Mouse (Mus musculus): ENCODE data around the gene Uts2. TPM values are rescaled to one million over a fixed set of nuclear protein-coding genes. Genes with fewer than 3 reads are reported as not detected.

The Uts2 gene
- total RNA-seq (2021), result not detected
- long read RNA-seq, experiment 1, partial matches to known transcripts, result 0 of 1 reads
- long read RNA-seq, experiment 1, other reads (novel, unspliced or antisense), result 0 of 1 reads
- long read RNA-seq, experiment 2, result 0 reads

- no peak for DNase-seq
Observed at GRCm38 (mm10) chr4:150996797-150997196, at the start of gene Uts2. TSS of gene Uts2 (plus strand) at chr4:150997097.

DNA sequence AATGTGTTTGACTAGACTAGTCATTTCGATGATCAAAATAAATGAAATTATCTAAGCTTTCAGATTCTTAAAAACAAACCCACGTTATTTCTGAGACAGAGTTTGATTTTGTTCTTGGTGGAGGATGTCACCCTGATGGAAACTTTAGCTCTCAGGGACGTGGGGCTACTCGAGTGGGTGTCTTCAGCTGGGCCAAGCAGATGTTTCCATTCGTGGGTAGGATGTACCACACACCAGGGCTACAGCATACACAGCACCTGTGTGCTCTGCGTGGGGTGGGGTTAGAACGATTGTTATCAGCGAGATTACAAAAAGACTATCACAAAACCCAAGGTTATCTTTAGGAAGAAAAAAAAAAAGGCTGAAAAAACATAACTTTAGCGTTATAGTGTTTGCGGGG, 45.9 kb upstream of the Uts2 start:
- DNase-seq, result no peak

DNA sequence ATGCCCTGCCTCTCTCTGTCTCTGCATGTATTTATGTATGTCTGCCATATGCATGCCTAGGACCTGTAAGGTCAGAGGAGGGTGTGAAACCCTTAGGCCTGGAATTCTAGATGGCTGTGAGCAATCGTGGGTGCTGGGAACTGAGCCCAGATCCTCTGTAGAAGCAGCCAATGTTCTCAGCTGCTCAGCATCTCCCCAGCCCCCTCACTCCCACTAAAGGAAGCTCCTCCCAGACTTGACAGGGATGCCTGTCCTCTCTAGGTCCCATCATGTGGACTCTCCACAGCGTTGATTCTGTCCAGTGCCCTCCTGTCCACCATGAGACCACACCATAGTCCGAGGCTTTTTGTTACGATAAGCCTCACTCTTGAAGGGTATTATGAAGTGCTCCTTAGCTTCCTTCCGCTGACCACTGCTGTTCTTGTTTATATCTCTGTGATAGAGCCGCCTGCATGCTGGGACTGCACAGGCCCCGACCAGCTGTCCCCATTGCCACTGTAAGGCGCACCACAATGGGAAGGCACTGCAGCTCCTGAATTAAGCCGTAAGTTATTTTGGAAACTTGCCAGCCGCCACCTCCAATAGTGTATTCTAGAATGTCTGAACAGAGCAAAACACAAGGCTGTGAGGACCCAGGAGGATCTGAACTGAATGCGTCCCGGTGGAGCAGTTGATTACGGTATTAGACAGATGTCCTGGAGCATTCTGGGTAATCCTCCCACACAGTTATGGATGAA, 40.4 kb upstream of the Uts2 start:
- no peak for DNase-seq

- no peak for DNase-seq
Observed at GRCm38 (mm10) chr4:150957106-150957458, 39.8 kb upstream of the Uts2 start.

- no peak for DNase-seq
Observed at GRCm38 (mm10) chr4:150958536-150958935, 38.4 kb upstream of the Uts2 start.

DNA sequence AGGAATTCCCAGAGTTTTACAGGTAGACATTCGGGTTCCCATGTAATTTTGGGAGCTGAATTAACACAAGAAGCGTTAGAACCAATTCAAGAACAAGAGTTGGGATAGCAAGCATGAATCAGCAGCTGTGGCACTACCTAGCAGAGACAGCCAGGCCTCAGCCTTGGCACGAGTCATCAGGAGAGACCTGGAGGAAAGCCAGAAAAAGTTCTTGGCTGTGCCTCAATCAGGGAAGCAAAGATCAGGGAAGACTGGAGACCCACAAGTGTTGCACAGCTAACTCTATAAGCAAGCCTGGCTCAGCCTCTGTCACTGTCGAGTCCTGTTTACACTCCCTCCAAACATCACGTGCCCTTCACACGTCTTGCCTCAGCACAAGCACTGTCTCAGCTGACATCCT, 34.7 kb upstream of the Uts2 start:
- peak; percentile 82 for DNase-seq

GRCm38 (mm10) chr4:150963711-150964110, 33.2 kb upstream of the Uts2 start:
- peak in 1 of 2 experiments; percentile 13 for DNase-seq

DNA sequence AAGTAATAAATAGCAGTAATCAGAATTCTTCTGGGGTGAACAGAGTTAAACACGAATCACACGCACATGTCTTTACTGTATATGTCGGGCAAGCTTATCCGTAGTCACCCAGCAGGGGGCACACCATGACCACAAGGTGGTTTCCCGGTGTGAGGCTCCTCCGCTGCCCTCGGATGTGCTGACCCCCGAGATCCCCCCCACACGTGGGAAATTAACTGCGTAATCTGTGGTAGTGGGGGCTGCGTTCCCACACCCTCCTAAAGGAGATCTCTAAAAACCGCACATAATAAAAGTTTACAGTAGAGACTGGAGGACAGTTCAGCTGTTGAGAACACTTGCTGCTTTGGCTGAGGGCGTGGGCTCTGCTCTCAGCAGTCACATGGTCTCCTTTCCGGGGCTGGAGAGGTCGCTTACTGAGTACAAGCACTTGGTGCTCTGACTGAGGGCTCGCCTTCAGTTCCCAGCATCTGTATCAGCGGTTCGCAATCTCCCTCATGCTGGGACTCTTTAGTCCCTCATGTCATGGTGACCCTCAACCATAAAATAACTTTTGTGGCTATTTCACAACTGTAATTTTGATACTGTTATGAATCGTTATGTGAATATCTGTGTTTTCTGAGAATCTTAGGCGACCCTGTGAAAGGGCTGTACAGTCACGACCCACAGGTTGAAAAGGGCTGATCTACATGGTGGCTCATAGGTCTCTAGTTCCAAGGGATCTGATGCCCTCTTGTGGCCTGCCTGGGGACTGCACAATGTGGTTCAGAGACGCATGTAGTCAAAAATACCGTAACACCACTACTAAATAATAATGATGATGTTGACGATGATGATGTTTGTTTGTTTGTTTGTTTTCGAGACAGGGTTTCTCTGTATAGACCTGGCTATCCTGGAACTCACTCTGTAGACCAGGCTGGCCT, 32.0 kb upstream of the Uts2 start:
- peak; percentile 89 to 90 for DNase-seq

DNA sequence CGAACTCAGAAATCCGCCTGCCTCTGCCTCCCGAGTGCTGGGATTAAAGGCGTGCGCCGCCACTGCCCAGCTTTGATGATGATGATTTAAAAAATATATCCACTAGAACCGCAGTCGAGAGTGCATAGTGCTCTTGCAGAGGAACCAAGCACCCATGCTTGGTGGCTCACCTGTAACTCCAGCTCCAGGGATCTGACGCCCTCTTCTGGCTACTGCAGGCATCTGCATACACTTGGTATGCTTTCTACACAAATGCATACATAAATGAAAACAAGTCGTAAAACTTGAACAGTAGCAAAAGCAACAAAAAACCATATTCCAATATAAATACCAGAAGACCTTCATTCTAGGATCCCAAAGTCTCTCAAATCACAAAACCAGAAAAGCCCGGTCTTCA, 31.3 kb upstream of the Uts2 start:
- DNase-seq, result no peak

DNA sequence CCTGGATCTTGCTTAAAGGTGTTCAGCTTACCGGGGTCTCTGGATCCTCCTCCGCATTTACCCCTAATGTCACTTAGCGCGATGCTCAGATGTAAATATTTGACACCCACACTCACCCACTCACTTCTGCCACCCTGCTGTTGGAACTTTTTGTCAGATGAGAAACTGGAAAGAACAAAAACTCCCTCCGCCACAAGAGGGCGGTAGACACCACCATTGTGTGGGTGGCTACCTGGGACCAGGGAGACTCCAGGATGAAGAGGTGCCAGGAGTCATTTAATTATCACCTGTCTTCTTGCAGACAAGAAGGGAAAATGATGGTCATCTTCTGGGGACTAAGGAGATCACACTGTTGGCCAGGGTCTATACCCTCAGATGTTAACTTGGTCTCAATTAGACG, 30.3 kb upstream of the Uts2 start:
- DNase-seq, result peak; percentile 63 to 67

GRCm38 (mm10) chr4:150968956-150969355, 27.9 kb upstream of the Uts2 start:
- no peak for DNase-seq

DNA sequence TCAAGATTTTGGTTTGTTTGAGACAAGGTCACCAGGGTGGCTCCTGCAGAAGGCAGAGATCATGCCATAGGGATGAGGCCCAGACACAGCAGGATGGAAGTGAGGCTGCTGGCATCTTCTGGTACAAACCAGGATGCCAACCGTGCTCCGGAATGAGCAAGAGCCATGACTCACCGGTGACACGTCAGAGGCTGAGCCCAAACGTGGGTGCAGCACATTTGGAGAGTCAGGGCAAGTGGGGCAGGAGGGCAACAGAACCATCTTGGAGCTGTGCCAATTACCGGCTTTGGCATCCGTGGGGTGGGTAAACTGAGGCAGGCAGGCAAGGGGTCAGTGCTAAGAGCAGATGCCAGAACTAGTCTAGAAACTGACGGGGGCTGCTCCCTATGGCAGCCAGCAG, 23.6 kb upstream of the Uts2 start:
- DNase-seq, result peak; percentile 75 to 85

- no peak for DNase-seq
Observed at GRCm38 (mm10) chr4:150975145-150975544, 21.8 kb upstream of the Uts2 start.

GRCm38 (mm10) chr4:150978156-150978910, 18.6 kb upstream of the Uts2 start:
- DNase-seq, result no peak

DNA sequence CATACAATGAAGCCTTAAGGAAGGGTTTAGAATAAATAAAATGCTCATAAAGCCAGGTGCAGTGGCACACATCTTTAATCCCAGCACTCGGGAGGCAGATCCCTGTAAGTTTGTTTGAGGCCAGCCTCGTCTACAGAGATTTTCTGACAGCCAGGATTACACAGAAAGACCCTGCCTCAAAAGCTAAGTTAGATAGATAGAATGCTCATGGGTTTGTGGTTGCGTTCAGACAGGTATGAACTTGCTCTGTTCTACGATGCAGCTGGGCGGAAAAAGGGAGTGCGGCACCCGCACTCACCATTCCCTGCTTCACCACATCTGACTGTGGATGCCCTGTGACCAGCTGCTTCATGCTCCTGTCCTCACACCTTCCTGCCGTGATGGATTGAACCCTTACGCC, 17.4 kb upstream of the Uts2 start:
- no peak for DNase-seq

GRCm38 (mm10) chr4:150980153-150980552, 16.7 kb upstream of the Uts2 start:
- DNase-seq, result no peak

GRCm38 (mm10) chr4:150990148-150990547, 6.7 kb upstream of the Uts2 start:
- DNase-seq, result peak; percentile 36 to 64

GRCm38 (mm10) chr4:150998626-150999025, 1.7 kb downstream of the Uts2 start:
- no peak for DNase-seq

DNA sequence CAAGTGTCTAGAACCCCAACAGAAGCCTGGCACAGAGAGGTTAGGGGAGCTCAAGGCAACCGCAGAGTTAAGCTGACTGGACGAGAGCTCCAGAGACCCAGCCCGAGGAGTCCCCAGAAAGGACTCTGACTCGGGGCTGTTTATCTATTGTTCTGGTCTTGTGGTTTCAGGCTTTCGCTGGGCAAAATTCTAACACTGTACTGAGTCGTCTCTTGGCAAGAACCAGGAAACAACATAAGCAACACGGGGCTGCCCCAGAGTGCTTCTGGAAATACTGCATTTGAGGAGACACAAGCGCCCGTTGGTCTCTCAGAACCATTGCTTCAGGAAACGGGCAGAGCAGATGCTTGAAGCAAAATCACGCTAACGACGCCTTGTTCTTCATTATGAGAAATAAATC, 4.5 kb downstream of the Uts2 start:
- no peak for DNase-seq

- DNase-seq, result no peak
Observed at GRCm38 (mm10) chr4:151005656-151006318, 8.9 kb downstream of the Uts2 start.

- DNase-seq, result peak; percentile 44 to 62
Observed at GRCm38 (mm10) chr4:151006945-151007344, 10.0 kb downstream of the Uts2 start.

DNA sequence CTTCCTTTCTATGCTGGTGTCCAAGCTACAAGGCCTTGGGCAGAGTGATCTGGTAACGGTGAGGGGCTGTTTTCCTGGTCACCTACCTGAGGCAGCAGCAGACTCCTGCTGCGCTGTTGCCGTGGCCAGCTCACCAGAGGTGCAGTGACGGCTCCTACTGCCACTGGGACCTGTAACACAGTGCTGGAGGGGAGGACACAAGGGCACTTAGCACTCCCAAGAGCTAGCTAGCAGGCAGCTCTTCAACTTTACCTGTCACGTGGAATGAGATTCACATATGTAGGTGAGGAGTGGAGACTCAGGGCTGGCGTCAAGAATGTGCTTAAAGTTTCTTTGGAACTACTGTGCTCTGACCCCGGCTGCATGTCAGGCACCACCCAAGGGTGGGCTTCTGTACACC, 13.4 kb downstream of the Uts2 start:
- DNase-seq, result no peak

Data from adrenal gland, postnatal 36 days (tissue).